Mouse (Mus musculus): ENCODE measurements around the gene Gprin3.

Gene Gprin3

DNA sequence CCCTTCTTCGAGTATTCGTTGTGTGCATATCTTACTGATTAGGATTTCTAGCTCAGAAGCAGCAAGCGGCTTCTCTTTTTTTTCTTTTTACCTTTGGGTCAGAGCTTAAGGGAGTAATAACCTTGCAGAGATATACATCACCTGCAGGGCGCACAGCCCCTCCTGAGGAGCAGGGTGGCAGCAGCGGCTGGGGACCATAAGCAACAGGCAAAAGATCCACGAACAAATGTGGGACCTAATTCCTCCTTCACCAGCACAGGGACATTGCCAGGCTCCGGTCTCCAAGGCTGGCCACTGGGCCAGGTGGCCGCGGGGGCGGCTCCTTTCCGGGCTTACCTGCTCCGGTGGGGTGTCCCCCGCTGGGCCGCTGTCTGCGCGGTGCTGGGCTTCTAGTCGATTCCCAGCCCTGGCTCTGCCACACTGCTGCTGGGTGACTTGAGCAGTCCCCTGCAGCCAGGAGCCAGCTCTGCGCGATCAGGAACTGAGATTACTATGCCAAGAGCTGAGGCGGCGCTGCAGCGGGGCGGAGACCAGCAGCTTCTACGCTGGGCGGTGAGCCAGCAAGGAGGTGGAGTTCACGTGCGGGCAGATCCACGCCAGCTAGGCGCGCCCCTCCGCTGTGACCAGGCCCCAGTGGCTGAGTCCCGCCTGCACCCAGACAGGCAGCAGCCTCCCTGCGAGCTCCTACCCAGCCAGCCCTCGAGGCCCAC is at the start of gene Gprin3:
Gprin3 (minus strand) TSS at position 471 of the 710 bp plus-strand sequence.
- DNase-seq (ENCODE audit: low read depth): peak; percentile 1

DNA sequence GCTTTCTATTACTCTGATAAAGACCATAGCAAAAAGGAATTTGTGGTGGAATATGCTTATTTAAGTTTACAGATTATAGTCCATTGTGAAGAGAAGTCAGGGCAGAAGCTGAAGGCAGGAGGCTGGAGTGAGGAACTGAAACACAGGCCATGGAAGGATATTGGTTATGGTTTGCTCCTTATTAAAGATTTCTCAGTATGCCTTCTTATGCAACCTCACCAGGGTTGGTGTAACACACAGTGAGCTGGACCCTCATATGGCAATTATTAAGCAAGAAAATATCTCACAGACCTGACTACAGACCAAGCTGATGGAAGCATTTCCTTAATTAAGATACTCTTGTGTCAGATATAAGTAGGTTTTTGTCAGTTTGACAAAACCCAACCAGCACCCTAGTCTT is 32.8 kb upstream of the Gprin3 start:
- DNase-seq (ENCODE audit: low read depth): no peak

DNA sequence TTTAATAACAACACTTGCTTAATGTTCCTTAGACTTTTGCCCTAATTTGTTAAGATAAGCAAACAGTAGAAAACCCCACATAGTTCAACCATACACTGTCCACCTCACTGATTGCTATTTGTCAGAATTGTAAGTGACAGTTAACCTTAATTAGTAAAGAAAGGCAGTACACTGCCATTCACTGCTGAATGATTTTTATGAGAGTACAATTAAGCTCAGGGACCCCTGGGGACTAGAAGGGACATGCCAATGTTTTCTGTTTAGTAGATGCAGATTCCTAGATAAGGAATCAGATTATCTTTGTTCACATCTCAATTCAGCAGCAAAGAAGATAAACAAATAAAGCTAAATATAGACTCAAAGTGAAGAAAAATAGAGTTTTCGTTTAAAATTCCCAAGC is 30.0 kb upstream of the Gprin3 start:
- DNase-seq (ENCODE audit: low read depth): no peak

DNA sequence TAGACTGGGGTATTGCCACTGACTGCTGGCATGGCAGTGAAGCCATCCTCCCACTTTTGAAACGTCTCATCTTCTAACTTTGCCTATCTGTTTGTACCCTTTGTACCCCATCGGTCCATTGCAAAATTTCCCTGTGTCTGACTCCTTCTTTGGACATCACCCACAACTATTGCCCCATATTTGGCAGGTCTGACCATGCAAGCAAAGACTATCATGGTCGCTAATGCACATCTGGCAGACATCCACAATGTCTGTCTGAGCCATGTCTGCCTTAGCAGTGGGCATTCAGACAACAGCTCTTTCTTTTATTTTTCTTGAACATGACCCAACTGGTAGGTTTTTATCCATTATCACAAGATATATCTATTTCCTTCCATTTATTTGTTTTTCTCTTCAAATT is 25.3 kb upstream of the Gprin3 start:
- DNase-seq (ENCODE audit: low read depth): no peak

DNA sequence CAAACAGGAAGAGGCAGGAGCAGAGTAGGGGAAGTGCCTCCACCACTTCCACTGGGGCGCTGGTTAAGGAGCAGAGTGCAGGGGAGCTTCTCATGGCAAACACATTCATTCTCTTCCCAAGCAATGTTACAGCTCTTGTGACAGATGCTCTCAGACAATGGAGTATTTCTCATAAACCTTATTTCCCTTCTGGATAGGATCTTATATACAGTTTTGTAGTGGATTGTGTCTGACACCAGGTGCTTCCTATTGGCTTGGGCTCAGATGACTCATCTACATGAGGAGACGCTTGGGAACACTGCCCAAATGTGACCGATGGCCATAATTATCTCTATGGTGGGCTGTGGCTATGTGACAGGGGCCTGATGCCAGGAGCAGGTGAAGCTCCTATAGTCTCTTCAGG is 19.0 kb upstream of the Gprin3 start:
- DNase-seq (ENCODE audit: low read depth): no peak

DNA sequence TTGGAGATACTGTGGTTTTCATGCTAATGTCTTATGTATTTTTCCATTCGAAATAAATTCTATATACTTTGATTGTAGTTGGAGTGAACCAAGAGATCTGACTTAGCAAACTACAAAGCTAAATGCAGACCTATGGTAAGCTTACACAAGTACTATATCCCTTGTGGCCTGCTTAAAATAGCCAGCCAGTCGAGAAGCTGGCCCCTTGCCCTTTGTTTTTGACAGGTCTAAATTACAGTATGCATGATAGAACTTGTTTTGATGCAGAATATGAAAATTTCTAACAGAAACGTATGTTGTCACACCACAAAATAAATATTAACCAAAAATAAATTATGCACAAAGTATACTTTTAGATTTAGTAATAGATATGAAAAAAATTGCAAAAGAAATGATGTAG is 9.8 kb upstream of the Gprin3 start:
- DNase-seq (ENCODE audit: low read depth): no peak

DNA sequence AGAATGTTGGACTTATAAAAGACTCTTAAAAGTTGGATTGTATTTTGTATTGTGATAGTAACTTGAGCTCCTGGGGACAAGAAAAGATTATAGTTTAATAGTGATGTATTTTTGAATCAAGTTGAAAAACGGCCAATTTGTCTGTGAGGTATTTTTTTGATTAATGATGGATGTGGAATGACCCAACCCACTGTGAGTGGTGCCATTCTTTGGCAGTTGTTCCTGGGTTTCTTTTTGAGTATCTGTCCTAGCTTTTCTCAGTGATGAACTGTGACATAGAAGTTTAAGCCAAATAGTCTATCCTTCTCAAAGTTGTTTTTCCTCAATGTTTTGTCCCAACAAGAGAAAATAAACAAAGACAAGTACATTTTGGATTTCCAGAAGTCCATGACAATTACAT is 7.0 kb upstream of the Gprin3 start:
- no peak for DNase-seq (ENCODE audit: low read depth)

DNA sequence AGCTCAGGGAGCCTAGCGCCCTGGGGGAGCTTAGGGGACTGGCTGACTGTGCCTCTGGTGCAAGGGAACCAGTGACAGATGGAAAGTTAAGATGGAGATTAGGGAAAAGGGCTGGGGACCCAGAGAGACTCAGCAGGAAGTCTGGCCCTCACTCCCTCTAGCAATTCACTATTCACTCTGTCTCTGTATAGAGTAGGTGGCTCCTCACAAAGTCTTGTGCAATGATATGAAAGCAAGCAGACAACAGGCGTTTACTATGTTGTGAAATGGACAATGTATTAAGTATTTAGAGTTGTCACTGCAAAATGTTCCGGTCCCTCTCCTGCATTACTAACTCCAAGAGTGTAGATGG is 416 bp upstream of the Gprin3 start:
- no peak for DNase-seq (ENCODE audit: low read depth)

DNA sequence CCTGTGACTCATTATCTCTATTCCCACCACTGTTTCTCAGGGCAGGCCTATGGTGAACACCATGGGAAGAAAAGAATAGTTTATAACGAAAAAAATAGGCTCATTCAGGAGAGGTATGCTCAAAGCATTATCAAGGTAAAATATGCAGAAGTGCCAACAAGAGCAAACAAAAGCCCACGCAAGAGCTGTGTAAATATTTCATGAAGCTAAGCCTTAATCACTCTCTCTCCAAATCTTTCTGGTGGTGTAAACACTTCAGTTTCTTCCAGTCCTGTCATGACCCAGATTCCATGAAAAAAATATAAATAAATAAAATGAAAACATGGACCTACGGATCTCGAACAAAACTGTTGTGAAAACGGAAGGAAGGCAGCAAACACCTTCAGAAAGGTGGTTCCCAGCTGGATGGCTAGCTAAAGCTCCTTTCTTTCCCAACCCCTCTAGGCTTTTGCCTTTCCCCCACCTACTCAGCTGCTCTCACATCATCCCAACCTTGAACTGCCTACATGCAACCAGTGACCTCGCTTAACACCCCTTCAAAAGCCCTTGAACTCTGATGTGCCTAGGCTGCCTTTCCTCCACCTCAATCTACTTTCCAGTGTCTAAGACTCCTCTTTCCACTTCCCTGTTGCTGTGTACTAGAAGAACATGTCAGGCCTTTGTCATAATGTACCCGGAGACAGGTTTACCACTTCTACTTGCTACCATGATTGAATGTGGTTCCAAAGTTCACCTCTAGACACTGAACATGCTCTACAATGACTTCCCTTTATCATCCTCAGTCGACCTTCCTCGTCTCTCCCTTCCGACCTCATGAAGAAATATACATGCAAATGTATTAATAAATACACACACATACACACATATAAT is 988 bp downstream of the Gprin3 start:
- no peak for DNase-seq (ENCODE audit: low read depth)

DNA sequence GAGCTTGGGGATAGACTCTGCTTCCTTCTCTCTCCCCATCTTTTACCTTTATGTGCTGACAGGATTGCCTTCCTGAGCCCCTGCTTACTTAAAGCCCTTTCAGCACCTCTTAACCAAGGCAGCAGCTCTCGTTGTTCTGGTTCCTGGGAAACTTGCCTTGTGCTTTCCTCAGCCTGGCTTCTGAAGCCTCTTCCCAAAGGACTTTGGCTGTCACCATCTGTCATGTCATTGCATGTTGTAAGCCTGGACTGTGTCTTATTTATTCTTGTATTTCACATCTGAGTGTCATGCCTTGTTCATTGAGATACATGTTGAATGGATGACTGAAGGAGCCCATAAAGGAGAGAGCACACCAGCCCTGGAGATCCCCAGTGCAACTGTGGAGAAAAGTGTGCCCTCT is 2.3 kb downstream of the Gprin3 start:
- no peak for DNase-seq (ENCODE audit: low read depth)

DNA sequence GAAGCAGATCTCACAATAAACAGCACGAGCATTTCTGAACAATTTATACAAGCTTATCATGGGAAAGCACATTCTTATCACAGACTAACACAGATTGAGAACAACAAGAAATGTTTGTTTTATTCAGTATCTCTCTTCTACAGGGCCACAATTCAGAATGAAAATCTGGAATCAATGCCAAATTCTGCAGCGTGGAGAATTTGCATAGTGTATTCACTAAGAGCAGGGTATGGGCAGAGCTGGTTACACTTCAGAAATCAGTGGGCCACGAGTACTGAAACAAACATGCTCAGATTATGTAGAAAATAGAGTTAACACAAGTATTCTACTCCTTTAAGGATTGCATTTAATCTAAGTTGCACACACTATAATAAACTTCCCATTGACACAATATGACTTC is 6.8 kb downstream of the Gprin3 start:
- DNase-seq (ENCODE audit: low read depth): no peak

DNA sequence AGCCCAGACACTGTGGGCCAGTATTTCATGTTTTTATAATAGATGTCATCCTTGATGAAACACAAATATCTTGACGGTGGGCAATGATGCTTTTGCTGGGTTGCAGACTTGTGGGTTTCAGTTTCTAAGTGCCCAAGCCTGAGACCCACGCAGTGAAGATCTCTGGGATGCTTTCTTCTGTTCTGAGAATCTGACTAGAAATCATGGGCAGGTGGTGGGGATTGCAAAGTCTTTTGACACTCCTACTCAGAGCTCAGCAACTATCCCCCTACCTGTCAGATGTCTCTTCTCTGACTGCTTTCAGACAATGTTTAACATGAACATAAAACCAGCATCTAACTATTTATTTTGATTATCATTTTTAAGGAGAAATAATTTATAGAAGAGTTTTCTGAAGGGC is 7.4 kb downstream of the Gprin3 start:
- no peak for DNase-seq (ENCODE audit: low read depth)

DNA sequence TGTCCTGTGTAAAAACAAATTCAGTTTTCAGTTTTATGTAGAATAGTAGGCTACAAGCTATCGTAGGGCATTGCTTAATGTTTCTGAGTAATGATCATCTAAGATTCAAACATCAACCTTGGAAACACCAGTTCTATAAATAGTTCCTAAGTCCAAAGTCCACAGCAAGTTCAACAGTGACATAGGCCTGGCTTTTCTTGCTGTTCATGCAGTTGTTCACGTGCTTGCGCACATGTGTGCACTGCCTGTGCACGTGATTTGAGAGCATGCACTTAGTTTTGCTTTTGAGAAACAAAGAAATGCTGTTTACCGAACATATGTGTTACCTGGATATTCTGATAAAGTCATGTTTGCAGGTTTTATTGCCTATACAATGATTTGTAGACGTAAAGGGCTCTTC is 11.3 kb downstream of the Gprin3 start:
- DNase-seq (ENCODE audit: low read depth): no peak

DNA sequence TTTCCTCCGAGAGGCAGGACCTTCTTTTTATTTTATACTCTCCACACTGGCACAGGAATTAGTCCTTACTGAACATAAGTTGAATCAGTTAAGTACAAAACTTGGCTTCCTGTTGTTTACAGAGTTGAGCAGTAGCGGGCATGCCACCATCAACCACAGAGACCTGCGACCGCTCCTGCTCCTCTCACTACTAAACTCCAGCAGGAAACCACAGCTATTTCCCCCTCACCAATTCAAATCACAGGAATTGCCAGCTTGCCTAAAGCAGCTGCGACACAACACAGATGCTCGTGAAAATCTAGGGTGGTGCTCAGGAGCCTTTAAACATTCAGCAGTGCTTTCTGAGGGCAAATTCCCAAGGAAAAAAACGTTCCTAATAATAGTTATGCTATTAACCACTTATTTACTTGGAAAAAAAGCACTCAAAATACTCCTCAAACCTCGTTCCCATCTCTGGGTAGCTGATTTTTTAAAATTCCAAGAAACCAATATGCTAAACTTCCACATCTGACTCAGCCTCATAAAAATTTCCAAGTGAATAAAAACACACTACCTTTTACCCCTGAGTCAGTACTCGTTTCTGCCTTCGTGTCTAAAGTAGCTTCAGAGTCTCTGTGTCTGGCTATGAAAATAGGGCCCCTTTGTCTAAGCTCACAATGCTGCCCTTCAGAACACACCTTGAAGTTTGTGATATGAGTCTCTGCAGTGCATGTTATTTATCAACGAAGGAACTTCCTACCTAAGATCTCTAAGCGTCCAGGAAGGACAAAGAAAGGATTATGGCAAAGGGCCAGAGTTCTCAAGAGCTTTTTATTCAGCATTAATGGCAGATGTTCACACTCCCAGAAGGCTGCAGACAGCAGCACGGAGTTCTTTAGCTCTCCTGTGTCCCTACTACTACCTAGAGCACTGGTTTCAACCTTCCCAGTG is 13.4 kb downstream of the Gprin3 start:
- no peak for DNase-seq (ENCODE audit: low read depth)

DNA sequence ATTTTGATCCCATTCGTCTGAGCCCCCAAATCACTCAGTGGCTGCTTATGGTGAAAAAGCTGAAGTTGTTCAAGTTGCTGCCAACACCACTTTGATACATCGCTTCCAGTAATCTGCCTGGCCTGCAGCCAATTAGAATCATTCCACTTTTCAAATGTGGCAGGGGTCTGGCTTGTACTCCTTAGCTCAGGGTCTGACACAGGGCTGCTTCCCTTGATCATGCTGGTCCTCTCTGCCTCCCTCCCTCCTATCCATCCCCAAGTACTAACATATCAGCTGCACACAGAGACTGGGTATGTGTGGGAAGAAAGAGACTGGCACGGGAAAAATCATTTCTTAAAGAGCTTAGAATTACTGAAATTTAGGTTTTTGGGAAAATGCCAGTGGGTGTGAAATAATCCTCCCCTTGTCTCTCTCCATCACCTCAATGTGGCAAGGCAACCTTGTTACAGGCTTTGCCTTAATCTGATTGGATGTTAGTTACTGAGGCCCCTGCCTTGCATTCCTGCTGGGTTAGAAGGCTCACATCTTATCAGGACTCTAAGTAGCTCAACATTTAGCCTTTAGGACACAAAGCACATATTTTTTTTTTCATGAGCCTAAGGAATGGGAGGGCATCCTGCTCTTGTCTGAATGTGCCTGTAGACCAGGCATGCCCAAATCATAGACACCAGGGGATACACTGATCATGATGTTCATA is 16.9 kb downstream of the Gprin3 start:
- DNase-seq (ENCODE audit: low read depth): no peak

DNA sequence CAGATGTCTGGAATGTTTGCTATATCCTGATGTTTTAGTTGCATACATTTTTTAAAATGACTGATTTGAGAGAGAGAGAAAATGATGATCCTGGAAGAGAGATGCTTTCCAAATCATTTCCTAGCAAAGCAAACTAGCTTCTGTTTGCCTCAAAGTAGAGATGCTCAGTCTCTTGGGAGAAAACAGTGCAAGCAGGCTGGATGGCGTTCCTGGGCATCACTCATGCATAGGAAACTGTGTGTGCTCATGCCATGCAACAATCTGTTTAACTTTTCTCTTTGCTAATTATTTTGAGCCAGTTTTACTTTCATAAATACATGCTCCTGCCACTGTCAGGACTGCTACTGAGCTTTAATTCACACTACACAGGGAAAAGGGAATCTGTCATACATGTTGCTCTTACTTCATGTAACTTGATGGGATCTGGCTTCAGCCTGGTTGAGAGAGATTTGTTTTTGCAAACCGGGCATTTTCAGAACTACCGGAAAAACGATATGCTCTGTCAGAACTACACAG is 18.6 kb downstream of the Gprin3 start:
- no peak for DNase-seq (ENCODE audit: low read depth)

DNA sequence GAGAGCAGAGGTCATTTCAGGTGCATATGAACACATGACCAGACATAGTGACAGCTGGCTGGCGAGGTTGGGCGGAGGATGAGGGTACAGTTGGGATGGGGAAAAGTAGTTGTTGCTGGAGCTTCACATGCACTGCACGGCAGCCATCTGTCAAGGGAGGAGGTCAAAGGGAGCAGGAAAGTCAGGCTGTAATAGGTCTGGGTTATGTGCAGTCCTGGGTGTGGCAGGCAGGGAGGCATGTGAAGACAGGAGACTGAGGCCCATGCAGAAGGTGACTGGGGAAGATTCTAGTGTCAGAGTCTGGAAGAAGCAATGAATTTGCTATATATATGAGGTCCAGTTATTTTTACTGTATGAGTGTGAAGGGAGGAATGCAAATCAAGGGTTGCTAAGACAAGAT is 35.9 kb downstream of the Gprin3 start:
- DNase-seq (ENCODE audit: low read depth): no peak

DNA sequence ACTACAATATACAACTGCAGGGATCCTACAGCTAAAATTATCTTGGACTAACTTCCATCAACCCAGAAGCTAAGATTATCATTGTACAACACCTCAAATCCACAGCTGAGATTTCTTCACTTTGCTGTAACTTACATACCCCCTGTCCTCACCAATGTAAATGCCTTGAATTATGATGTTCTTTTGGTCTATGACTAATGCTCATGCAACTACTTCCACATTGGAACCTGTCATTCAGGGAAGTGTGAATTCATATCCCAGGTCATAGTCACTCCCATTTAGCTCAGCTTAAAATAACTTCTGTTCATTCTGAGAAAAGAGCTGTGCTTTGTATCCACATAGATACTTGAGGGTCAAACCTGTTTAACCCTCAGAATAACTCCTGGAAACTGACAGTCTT is 60.8 kb downstream of the Gprin3 start:
- DNase-seq (ENCODE audit: low read depth): no peak

DNA sequence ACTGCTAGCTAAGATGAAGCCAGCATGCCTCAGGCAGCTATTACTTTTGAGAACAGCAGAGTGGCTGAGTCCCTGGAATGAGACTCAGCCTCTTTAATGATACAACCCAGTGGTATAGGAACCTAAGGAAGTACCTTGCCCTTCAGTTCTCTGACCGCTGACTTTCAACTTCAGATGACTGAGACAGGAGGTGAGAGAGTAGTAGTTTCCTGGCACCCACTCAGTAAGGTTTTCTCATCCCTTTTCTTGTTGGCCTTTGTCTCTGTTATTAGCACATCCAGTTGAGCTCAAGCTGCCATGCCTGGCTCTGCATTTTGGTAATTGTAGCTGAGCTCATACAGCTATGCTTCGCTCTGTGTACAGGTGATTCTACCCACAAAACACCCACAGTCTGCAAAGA is 62.8 kb downstream of the Gprin3 start:
- DNase-seq (ENCODE audit: low read depth): no peak

DNA sequence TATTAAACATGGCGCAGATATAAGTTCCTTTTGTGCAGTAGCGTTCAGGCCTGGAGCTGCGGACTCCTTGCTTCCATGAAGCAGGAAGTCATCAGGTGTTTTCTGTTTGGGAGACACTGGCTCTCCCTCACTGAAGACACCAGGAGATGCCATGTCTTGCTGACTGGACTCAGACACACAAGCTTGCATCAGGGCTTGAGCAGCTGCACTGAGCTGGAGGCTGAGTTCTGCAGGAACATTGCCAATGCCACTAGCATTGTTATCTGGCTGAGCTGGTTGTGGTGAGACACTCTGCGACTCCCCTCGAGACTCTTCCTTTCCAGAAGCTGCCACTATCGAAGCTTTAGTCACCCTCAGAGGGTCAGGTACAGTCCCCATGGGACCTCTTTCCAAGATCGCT is 71.2 kb downstream of the Gprin3 start:
- DNase-seq (ENCODE audit: low read depth): no peak

DNA sequence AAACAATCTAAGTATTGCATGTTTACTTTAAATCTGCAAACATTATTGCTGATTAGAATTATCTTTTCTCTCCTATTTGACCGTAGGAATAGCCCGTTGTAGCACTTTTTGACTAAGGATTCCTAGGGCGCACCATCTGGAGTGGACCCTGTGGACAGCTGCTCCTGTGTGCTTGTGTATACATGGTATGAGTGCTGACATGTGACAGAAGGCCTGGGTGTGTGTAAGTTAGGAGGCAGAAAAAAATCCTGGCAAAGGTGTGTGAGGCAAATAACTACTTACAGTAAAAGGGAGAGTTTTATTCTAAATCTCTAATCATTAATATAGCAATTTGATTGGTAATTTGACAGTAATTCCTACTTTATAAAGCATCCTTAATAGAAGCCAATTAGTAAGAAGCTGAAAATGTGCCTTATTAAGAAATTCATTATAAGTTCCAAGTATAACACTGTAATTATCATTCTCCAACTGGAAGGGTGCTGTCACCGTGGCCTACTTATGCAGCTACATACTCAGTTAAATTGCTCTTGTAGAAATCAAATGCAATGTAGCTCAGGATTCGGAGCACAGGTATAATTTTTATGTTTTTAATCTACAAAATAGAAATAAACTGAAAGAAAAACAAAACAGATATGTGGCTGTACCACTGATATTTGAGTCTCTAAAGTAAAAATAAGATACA is 74.8 kb downstream of the Gprin3 start:
- no peak for DNase-seq (ENCODE audit: low read depth)
